Mouse (Mus musculus) small intestine, adult 2 months (tissue): ENCODE results near the gene Tbc1d8.

Experiments
- CTCF ChIP-seq: fragments of 200-500 bp; IDR thresholded peaks from 2 replicates; pipeline ENCODE4 v1.5.1; 2012; ENCODE audit warnings: low read depth, mild to moderate bottlenecking, control low read depth, inconsistent platforms, low read length, moderate library complexity, mixed read lengths; ENCODE audit not compliant: insufficient replicate concordance, insufficient read length; ENCODE audit errors: extremely low read depth
- POLR2A ChIP-seq: fragments of 200-500 bp; IDR thresholded peaks from 2 replicates; pipeline ENCODE4 v1.6.1; 2012; ENCODE audit warnings: low read depth, mild to moderate bottlenecking, control low read depth, inconsistent platforms, low read length, moderate library complexity

GRCm38 (mm10) chr1:39482115-39482815 is 3.7 kb upstream of the Tbc1d8 start:
- no peak for TF ChIP-seq CTCF
- TF ChIP-seq POLR2A: no peak
